Mouse (Mus musculus) layer of hippocampus, adult 2 months (tissue): ENCODE data around the gene Dab2ip. TPM values are rescaled to one million over a fixed set of nuclear protein-coding genes. Genes with fewer than 3 reads are reported as not detected.

ENCODE experiments used
- DNase-seq, 2 experiments: peaks; one replicate each; pipeline ENCODE4 v3.0.0; 2022; ENCODE audit warnings: low spot score in 2 of 2
- H3K27ac ChIP-seq: fragments of 200-600 bp; 2 replicates; pipeline ENCODE4 v1.8.1; 2022
- H3K4me3 ChIP-seq: fragments of 200-600 bp; 2 replicates; pipeline ENCODE4 v1.8.1; 2022; ENCODE audit warnings: mild to moderate bottlenecking
- CTCF ChIP-seq: fragments of 200-600 bp; conservative IDR thresholded peaks from 2 replicates; pipeline ENCODE4 v1.8.1; 2022; ENCODE audit warnings: antibody characterized with exemption, mild to moderate bottlenecking, moderate library complexity
- total RNA-seq, 2 experiments: library from RNA; stranded (reverse); gene quantifications; 2 replicates each; pipeline ENCODE4 v1.2.3; 2021

Dab2ip gene
- total RNA-seq, 2 experiments from 2014 or later, result 96.3 to 103 TPM

DNA sequence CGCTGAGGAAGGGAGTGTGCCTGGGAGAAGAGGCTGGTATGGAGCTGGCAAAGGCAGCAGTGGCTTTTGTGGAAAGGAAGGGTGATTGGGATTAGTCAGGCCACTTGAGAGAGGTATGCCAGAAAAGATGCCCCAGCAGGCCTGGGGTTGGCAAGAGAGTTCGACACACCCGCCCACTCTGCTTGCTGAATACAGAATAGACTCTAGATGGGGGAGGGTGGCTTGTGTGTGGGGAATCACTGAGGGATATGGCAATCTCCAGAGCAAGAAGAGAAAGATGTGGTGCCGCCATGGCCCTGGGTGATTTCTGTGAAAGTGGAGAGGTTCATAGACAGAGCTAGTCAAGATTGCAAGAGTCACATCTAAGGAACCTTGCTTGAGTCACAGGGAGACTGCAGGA lies 53.6 kb downstream of the Dab2ip start:
- no peak for DNase-seq
- Histone ChIP-seq H3K27ac (peak overlapping the region; percentile 72), H3K4me3 (no peak overlapping the region)
- no peak for TF ChIP-seq CTCF

- Histone ChIP-seq H3K4me3 (no peak overlapping the region), H3K27ac (peak overlapping the region; percentile 72; the same call in 1 of the 2 replicates)
- TF ChIP-seq CTCF, result no peak
- DNase-seq, result no peak
Measured at GRCm38 (mm10) chr2:35612297-35612696, 54.2 kb downstream of the Dab2ip start.

- no peak overlapping the region for H3K4me3 ChIP-seq
- no peak for TF ChIP-seq CTCF
- no peak for DNase-seq
- peak overlapping the region; percentile 55; the same call in 1 of the 2 replicates for H3K27ac ChIP-seq
Measured at GRCm38 (mm10) chr2:35613946-35614353, 55.9 kb downstream of the Dab2ip start.

DNA sequence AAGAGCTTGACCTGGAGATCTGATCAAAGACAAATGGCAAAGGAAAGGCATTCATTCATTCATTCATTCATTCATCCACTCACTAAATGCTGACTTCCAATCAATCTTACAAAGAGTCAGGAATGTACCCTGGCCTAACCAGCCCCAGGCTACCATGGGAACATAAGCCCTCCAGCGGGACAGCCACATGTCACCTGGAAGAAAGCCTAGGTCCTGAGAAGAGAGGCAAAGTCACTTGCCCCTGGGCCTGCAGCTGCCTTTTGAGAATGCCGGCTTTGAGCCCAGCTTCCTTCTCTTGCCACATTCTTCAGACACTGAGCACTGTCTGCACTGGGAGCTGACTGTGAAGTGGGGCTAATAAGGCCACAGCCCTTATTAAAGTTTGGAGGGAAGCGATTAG lies 56.3 kb downstream of the Dab2ip start:
- no peak for DNase-seq
- Histone ChIP-seq H3K27ac (peak overlapping the region; percentile 55; the same call in 1 of the 2 replicates), H3K4me3 (no peak overlapping the region)
- TF ChIP-seq CTCF, result no peak

- DNase-seq, result no peak
- no peak overlapping the region for H3K27ac ChIP-seq
- TF ChIP-seq CTCF, result no peak
- no peak overlapping the region for H3K4me3 ChIP-seq
Measured at GRCm38 (mm10) chr2:35615366-35615765, 57.3 kb downstream of the Dab2ip start.

GRCm38 (mm10) chr2:35615977-35616376 lies 57.9 kb downstream of the Dab2ip start:
- no peak overlapping the region for H3K27ac ChIP-seq
- TF ChIP-seq CTCF, result peak; percentile 23
- no peak for DNase-seq
- no peak overlapping the region for H3K4me3 ChIP-seq

- TF ChIP-seq CTCF, result no peak
- Histone ChIP-seq H3K4me3 (no peak overlapping the region), H3K27ac (peak overlapping the region; percentile 57; the same call in 1 of the 2 replicates)
- DNase-seq, result no peak
Measured at GRCm38 (mm10) chr2:35616891-35617658, 59.0 kb downstream of the Dab2ip start.

- DNase-seq, result no peak
- TF ChIP-seq CTCF, result no peak
- H3K27ac ChIP-seq, result no peak overlapping the region
- no peak overlapping the region for H3K4me3 ChIP-seq
Measured at GRCm38 (mm10) chr2:35618981-35619380, 60.9 kb downstream of the Dab2ip start.

DNA sequence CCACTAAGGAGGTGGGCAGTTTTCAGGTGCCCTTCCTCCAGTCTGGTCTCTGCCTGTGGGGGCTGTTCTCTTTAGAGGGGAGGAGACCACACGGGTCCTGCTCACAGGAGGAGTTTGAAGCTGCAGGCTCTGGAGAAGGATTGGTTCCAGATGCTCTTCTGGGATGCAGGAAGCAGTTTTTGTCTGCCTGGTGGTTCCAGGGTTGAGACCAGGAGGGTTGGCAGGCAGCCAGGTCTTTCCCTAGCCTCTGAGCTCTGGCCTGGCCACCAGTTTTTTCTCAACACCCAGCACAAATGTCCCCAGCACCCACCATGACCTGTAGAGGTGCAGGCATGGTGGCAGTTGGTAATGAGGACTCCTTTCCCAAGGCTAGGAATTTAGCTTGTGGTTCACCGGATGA lies 61.5 kb downstream of the Dab2ip start:
- Histone ChIP-seq H3K4me3 (no peak overlapping the region), H3K27ac (no peak overlapping the region)
- DNase-seq, result no peak
- no peak for TF ChIP-seq CTCF

DNA sequence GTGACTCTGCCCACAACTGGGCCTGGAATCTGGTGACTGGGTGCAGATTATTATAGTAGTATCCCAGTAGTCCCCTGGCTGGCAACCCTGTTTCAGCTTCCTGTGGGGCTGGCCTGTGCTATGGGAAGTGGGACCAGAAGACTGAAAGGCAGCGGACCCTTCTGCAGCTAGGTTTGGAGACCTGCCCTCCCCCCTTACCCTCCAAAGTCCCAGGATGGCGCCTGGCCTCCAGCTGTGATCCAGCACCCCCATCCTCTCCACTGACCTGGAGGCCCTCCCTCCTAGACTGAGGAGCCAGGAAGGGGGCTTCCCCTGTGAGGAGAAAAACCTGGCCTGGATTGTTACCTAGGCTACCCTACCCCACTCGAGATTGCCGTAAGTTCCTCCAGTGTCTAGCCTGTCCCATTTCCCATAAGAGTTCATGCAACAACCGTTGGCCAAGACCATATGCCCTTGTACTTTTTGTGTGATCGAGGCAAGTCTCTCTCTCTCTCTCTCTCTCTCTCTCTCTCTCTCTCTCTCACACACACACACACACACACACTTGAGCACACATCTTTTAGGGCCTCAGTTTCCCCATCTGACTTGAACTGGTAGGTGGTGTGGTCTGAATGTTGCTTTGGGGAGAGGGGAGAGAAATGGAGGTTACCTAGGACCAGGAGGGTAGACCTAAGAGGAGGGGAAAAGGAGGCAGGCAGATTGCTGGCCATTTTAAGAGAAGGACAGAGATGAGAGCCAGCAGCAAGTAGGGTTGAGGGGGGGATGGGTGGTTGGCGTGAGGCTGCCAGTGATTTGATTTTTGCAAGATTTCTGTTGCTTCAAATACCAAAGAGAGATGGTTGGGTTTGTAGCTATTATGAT lies 62.5 kb downstream of the Dab2ip start:
- no peak for DNase-seq
- no peak overlapping the region for H3K27ac ChIP-seq
- TF ChIP-seq CTCF, result no peak
- H3K4me3 ChIP-seq, result no peak overlapping the region

GRCm38 (mm10) chr2:35621225-35621519 lies 63.1 kb downstream of the Dab2ip start:
- DNase-seq, result no peak
- TF ChIP-seq CTCF, result no peak
- Histone ChIP-seq H3K27ac (no peak overlapping the region), H3K4me3 (no peak overlapping the region)

- no peak for DNase-seq
- H3K4me3 ChIP-seq, result peak overlapping the region; percentile 57
- TF ChIP-seq CTCF, result no peak
- H3K27ac ChIP-seq, result peak overlapping the region; percentile 77
Measured at GRCm38 (mm10) chr2:35621796-35622195, 63.7 kb downstream of the Dab2ip start.

DNA sequence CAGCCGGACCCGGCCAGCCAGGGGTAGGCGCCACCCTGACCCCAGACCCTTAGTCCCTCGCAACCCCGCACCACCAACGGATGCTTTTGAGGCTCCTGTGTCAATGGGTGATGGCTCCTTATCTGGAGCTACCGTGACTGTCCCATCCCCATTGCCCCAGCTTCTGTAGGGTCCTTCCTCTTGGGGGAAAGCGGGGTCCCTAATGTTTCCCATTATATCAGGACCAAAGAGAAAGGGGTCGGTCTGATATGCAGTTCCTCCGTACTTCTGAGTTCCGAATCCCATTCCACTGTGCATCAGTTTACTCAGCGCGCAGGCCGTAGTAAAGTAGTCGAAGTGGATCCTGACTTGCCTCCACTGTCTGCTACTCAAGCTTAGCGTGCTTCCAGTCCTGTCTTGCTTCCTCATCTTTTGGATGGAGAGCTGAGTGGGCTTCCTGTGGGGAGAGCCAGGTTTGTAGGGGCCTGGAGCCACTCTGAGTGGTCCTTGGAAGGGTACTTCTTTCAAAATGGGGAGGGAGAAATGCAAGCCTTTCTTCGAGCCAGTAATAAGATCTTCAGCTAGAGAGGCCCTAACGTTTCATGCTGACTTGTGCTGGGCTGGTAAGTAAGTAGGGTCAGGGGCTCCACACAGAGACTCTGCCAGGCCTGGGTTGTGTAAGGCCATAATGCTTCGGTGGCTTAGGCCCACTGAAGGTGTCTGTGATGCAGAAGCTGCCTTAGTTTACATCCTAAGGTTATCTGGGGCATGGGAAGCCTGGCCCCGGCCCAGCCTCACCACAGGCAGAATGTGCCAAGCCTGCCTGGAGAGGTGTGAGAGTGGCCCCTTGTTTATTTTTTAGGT lies 64.4 kb downstream of the Dab2ip start:
- peak overlapping the region; percentile 57 for H3K4me3 ChIP-seq
- no peak for DNase-seq
- peak overlapping the region; percentile 77 for H3K27ac ChIP-seq
- TF ChIP-seq CTCF, result no peak
